Mouse (Mus musculus): Measurements from ENCODE around the gene Zfp768.

- TF ChIP-seq CTCF (IDR thresholded peaks at IDR 0.05; ENCODE audit: borderline replicate concordance, insufficient read depth, low read length) (0 out of 2 replicates have a peak, but pooled peaks have one; percentile 7), POLR2A (IDR thresholded peaks at IDR 0.05; ENCODE audit: low read depth, low read length) (no peak)
These were observed 23.3 kb downstream of the Zfp768 start for GRCm38 (mm10) chr7:127322085-127322484.

All from embryonic fibroblast, embryonic 13.5 days (primary cell).